Mouse (Mus musculus) neutrophil, adult 5-6 weeks (primary cell): Measurements from ENCODE around the gene Ssu72. TPM values are rescaled to one million over a fixed set of nuclear protein-coding genes. Genes with fewer than 3 reads are reported as not detected.

ENCODE experiments used
- ATAC-seq: fragments of 151-379, 151-347 bp; 2 replicates; pipeline ENCODE4 v1.8.0; 2017; ENCODE audit warnings: mild to moderate bottlenecking, moderate TSS enrichment; ENCODE audit not compliant: insufficient number of reproducible peaks, poor library complexity, low FRiP score, severe bottlenecking; ENCODE audit errors: extremely low read depth
- total RNA-seq: library from RNA; stranded (forward); fragments of 200-1000 nt; gene quantifications from 2 replicates; pipeline ENCODE4 v1.2.3, GENCODE M21; 2017

Gene Ssu72
- total RNA-seq, 1 experiment from 2014 or later: 148 TPM

DNA sequence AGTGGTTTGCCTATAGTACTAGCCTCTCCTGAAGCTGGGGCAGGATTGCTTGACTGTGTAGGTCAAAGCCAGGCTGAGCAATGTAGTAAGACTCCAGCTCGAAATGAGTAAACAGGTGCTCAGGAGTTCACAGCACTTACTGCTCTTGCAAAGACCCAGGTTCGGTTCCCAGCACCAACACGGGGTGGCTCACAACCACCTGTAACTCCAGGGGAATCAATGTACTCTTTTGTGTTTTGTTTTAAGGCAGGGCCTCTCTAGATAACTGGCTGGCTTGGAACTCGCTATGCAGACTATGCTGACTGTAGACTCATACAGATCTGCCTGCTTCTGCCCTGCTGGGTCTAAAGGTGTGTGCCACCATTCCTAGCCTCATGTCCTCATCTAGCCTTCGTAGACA lies 38.1 kb downstream of the Ssu72 start:
- no peak for ATAC-seq

DNA sequence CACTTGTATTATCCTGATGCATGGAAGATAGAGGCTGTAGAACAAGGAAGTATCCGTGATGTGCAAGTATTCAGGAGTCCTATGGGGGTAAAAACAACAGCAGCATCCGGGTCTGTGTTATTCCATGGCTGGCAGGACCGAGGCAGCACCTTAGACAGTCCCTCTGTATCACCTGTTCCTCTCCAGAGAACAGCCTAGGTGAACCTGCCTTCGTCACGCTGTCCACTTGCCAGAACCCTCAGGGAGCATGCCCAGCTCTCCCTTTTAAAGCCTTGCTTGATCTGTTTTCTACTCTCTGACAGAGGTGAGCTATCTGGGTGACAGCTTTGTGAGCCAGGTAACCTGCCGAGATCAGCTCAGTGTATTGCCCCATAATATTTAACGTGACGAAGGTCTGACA lies 39.9 kb downstream of the Ssu72 start:
- no peak for ATAC-seq

DNA sequence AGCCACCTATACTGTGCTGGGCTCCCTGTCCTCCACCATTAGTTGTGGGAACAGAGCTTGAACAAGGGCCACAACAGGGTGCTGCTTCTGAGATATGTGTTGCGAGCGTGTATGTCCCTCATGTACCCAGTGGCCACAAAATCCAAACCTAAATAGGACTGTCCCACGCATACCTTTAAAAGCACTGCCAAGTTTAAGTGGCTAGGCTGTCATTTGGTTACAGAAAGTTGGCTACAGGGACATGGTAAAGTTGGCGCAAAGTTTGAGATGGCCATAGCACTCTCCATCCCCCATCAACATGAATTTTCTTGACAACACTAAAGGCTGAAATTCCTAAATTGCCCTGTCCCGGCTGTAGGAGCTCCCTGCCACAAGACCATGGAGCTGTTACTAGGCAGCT lies 40.5 kb downstream of the Ssu72 start:
- no peak for ATAC-seq

DNA sequence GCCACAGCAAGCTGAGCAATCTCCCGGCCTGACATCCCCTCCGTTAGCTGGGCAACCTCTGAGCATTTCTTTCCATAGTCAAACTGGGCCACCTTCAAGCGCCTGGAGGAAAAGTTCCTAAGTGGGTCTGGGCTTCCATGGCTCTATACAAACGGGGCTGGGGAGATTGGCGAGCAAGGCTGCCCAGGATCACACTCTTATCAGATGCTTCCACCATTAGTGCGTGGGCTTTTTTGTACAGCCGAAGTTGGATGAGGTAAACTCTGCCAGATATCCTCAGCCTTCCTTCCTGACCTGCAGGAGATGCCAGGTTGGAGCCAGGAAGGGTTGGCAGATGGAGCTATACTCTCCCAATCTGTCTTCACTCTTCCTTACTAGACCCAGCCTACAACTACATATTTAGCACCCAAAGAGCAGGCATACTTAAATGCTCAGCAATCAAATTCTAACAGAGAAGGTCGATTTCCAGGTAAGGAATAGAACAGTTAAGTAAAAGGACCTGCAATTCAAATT lies 41.5 kb downstream of the Ssu72 start:
- no peak for ATAC-seq

DNA sequence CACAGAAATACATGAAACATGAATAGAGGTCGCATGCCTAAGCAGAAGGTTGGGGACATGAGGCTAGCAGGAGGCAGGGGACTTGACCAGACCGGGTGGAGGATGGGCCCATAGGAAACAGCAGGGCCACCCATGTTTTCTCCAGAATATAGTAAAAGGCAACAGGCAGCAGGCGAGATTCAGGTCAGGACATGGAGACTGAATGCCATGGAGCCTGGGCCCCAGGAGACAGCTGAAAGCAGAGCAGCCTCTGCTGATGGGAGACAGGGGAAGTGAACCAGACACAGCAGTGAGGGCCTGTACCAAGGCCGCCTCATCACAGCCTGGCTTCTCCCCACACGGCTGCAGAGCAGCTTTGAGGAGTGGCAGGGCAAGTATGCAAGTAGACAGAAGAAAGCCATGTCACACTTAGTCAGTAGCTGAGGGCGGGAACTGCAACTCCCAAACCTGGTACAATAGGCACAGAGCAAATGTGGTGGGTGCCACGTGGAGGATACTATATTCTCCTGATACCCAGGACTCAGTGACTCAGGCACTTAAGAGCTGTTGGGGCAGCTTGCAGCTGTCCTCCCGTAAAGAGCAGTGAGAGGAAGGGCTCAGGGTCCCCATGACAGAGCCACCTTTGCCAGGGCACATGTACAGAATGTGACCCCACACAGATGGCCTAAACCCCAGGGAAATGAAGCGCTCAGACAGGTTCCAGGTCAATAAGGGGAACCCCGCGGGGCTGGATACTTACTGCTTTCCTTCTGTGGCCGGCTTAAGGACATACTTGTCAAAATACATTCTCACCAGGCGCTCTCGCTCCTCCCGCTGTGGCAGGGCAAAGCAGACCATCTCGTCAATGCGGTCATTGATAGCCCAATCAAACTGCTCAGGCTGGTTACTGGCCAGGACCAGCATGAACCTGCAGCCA lies 42.2 kb downstream of the Ssu72 start:
- ATAC-seq: no peak

DNA sequence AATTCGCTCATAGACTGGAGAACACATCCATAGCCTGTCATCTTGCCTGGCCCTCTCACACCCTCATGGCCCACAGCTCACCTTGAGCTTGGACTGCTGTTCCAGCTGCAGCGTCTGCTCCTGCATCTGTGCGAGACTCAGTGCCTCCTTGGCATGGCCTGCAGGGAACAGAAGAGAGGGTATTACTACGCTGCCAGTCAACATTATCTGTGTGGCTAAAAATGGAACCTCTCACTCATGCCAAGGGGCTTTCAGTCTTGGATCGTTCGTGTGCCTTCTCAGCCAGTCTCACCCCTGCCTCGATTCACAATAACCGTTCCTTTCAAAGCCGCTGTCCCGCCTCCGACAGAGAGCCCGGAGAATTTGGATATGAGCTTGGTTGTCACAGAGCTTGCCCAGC lies 52.4 kb downstream of the Ssu72 start:
- no peak for ATAC-seq

DNA sequence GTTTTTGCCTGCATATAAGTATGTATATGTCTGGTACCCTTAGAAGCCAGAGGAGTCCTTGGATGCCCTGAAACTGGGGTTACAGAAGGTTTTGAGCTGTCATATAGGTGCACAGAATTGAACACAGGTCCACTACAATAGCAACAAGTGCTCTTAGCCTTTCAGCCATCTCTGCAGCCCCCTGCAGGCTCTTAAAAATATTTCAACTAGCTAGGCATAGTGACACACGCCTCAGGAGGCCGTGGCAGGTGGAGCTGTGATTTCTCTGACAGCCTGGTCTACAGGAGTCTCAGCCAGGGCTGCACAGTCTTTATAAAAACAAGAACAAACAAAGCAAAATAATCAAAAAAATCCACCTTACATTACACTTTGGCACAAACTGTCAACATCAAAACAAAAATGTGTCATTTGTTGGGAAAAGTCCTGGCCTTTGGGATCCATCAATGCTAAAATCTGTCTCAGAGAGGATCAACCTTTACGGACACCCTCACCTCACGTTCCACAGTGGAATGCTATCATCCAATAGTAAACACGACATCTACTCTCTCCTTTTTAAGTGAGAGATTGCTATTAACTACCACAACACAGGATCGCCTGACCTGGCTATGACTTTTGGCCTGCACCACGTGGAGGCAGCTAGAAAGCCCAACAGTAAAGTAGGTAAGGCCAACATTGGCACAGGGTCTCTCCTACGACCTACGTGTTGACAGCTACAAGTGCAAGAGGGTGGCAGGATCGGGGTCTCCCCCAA lies 55.4 kb downstream of the Ssu72 start:
- 0 out of 2 replicates have a peak, but pooled peaks have one; percentile 25 for ATAC-seq

DNA sequence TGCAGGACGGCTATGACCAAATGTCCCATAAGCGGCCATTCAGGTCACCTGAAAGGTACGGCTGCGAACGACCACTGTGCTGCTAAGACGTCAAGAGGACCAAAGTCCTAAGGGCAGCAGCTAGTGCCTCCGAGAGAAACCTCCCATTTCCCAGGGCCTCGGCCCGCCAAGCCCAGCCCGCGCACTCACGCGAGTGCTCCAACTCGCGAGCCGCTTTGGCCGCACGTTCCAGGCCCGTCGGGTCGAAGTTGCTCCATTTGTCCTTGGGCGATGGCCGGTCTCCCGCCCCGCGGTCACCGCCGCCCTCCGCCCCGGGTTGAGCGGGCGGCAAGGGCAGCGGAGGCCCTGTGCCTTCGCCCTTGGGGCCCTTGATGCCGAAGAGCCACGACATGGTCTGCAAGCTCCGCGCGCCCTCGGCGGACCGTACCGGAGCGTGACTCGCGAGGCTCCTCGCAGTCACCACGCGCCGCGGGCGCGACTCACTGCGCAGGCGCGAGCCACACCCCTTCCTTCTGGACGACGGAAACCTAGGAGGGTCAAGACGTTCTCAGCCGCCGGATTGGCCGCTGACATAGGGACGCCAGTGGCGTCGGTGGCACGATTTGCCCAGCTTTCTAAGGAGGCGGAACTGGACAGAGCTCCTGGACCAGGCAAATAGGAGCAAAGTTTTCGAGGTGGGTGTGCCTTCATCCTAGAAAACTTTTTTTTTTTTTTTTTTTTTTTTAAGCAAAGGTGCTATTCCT lies 56.2 kb downstream of the Ssu72 start, which contains the start of gene Atad3a:
Atad3a (minus strand) TSS at position 481 of the 743 bp plus-strand sequence.
- peak; percentile 98 for ATAC-seq

DNA sequence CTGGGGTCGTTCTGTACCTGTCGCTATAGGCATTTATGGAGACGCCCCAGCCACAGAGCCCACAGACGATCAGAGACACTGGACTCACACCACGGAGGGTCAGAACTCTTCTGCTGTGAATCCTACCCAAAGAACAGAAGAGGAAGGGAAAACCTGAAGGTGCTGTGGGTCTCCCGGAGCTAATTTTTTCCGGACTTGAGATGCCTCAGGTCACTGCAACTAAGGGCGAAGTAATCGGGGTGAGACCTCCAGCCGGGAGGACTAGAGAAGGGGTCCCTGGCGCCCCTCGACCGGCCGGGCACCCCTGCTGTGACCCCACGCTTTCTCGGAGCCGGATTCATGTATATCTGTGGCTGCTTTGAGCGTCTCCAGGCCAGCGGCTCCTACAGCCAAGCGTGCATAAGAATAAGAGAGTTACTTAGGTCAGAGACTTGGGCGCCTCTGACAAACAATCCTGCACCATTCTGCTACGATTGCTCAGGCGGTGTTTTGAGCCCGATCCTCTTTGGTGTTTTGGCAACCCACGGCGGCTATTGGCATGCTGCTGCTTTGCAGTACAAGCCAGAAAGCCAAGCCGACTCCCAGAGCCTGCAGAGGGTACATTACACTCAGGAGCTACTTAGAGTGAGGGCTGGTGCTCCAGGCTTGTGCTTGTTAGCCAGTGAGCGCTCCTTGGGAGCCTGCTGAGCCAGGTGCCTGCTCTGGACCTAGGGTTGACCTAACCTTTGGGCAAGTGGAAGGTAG lies 56.9 kb downstream of the Ssu72 start:
- no peak for ATAC-seq

DNA sequence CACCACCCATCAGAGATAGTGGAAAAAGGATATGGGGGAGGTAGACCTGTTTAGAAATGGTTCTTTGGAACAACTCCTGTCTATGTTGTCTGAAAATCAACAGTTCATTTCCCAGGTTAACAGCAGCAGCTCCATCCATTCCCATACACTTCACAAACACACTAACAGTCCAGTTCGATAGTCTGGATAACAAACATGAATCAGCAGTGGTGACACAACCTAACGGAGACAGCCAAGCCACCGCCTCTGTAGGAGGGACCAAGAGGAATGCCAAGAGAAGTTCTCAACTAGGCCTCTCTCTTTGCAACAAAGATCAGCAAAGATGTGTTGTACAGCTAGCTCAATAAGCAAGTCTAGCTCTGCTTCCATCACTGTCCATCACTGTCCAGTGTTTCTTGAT lies 57.8 kb downstream of the Ssu72 start:
- no peak for ATAC-seq

DNA sequence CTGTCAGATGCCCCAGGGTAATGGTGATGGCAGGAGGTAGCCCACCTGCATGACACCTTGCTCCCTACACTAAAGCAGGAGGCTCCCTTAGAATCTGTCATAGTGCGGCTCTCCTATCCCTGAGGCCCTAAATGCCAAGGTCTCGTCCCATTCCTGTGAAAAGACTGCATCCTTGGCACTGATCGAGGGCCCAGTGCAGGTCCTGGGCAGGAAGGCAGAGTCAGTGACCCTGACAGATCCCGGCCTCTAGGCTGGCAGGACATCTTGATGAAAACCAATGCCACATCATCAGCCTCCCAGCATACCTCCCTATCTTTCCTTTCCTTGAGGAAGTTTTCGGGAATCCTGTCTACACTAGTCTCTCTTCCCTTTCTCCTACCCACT lies 64.9 kb downstream of the Ssu72 start:
- ATAC-seq: no peak

DNA sequence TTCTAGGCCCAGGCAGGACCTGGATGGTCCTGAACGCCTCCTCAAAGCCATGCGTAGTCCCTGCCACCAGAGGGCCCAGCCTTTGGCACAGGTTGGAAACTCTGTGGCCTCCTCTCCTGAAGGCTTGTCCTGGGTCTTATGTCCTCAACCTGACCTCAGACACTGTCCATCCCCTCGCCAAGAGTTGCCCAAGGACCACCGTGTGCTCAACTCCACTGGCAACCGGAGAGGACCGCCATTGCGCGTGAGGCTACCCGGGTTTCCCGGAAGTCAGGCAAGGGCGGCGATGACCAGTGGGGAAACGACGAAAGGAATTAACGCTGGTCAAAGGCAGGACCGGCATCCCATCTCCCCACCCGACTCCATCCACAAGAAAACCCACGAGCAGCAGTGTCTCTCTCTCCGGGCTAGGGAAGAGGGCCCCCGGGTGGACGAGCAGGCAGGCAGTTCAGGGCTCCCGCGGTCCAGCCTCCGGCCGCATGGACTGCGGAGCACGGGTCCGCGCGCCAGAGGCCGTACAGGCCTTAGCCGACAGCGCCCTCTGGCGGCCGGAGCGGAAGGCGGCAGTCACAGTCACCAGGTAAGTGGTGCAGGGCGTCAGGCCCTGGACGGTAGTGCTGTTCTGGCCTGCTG lies 65.4 kb downstream of the Ssu72 start:
- peak; percentile 71 for ATAC-seq

DNA sequence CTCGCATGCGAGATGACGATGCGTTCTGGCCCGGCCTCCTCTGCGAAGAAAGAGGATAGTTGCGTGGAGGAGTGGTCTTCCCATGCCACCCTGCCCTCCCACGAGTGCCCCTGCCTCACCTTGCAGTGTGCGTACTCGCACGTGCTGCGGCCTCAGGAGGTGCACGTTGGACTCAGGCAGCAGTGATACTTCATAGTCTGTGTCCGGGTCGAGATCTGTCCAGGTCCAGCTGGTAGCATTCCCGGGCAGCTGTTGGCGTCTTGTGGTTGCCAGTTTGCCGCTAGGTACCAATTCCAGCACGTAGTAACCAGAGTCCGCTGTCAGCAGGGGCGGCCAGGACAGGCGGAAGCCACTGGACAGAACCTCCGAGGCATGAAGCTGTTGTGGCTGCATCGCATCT lies 66.0 kb downstream of the Ssu72 start:
- no peak for ATAC-seq

DNA sequence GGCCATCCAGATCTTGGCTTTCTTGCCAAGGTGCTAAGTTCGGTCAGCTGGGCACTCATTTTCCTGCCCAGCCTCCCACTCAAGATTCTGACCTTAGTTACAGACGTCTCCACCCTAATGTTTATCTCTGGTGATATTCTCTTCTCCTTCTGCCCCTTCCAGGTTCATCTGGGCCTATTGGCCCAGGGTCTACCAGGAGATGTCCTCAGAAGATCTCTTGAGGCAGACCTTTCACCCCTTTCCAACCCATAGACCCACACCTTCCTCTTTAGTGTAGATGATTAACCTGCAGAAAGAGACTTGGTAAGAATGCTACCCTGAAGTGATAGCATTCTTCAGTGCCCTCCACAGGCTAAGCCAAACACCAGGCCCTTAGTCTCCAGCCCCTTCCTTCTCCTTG lies 67.1 kb downstream of the Ssu72 start:
- ATAC-seq: no peak

DNA sequence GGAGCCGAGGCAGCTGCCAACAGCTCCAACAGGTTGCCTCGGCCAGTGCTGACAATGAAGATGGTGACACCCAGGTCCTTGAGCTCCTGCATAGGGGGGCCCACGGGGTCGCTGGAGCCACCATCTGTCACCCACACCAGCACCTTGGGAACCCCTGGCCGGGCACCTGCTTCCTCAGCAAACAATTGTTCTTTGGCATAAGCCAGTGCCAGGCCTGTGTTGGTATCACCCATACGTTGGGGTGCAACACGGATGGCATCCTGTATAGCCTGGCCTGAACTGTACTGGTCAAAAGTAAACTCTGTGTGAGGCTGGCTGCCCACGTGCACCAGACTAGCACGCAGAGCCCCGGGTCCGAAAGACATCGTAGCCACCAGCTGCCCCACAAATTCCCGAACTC lies 68.2 kb downstream of the Ssu72 start:
- no peak for ATAC-seq

DNA sequence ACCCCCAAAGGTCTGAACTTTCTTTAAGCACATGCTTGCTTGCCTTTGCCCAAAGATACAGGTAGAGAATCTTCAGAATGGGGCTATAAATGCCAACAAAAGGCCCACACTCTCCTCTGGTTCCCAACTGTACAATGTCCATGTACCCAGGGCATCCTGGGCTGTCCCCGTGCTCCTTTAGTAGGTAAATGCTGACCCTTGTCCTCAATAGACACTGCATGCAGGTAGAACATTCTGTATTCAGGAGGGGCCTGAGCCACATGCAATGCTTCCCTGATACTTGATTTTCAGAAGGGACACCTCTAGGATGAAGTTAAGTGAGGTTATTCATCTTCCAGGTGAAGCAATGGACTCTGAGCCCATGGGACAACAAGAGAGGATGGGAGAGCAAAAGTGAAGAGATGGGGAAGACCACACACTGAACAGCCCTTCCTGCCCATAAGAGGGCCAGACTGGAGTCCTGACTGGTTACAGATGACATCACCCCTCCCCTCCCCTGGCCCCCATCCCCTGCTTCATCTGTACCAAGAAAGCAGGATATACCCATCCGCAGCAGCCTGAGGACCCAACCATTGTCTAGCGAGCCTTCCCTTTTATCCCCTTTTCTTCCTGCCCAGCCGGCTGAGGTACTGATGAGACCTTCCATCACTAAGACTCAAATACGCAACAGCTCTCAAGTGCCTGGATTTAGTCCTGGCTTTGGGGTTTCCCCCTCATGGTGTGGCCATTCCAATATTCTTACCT lies 68.9 kb downstream of the Ssu72 start:
- ATAC-seq: no peak

DNA sequence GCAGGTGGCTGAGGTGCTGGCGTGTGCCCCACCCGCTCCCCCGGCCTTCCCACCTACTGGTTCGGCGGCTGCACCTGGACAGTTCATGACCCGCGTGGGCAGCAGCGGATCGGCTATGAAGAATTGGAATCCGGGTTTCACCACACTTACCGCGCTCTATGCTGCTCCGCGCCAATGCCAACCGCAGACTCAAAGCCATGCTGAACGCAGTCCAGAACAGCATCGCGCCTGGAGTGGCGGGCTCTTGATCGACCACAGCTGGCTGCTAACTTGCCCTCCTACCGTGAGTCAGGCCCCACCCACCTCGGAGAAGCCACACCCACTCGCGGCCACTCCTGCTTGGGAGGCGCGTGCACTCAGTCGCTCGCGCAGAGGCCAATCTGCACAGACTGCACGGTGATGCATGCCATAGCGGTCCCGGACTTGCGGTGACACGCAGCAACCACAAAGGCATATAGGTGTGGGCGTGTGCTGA lies 69.7 kb downstream of the Ssu72 start, which contains the start of gene Vwa1:
Vwa1 (minus strand) TSS at position 419 of the 475 bp plus-strand sequence.
- ATAC-seq: peak; percentile 59; the same call in 1 of the 2 replicates
